Mouse (Mus musculus): ENCODE results near the gene Pou2f2. TPM values are rescaled to one million over a fixed set of nuclear protein-coding genes. Genes with fewer than 3 reads are reported as not detected.

Gene Pou2f2
- polyA plus RNA-seq, 1 experiment from 2014 or later = 1.6 TPM

- Histone ChIP-seq H3K9ac (no peak overlapping the region; the same call in 1 of the 2 replicates), H3K27me3 (no peaks in the 10 kb centered on the region), H3K4me3 (replicated peaks) (no peak overlapping the region), H3K27ac (replicated peaks) (peak overlapping the region; percentile 31; the same call in 1 of the 2 replicates), H3K4me1 (replicated peaks) (peaks cover 78% of the 10 kb centered on the region), H3K36me3 (replicated peaks) (peaks cover 92% of the 10 kb centered on the region), H3K4me2 (no peak overlapping the region), H3K9me3 (replicated peaks) (no peaks in the 10 kb centered on the region)
- ATAC-seq (ENCODE audit: insufficient read depth) = no peak
- 87% methylated on average over 2 of the region's 2 CpGs for WGBS (ENCODE audit: insufficient replicate concordance)
Measured at GRCm38 (mm10) chr7:25214172-25214571, 34.6 kb upstream of the Pou2f2 start.

- Histone ChIP-seq H3K9me3 (replicated peaks) (no peaks in the 10 kb centered on the region), H3K36me3 (replicated peaks) (peaks cover 100% of the 10 kb centered on the region), H3K27me3 (no peaks in the 10 kb centered on the region), H3K4me3 (replicated peaks) (no peak overlapping the region), H3K27ac (replicated peaks) (no peak overlapping the region), H3K4me2 (no peak overlapping the region), H3K9ac (no peak overlapping the region), H3K4me1 (replicated peaks) (peaks cover 82% of the 10 kb centered on the region)
- 21% methylated on average over 3 of the region's 3 CpGs for WGBS (ENCODE audit: insufficient replicate concordance)
- ATAC-seq (ENCODE audit: insufficient read depth) = no peak
Measured at GRCm38 (mm10) chr7:25213099-25213498, 33.6 kb upstream of the Pou2f2 start.

GRCm38 (mm10) chr7:25210482-25210881 is 31.0 kb upstream of the Pou2f2 start:
- no peaks in the 10 kb centered on the region for H3K9me3 ChIP-seq (replicated peaks)
- peaks cover 91% of the 10 kb centered on the region for H3K4me1 ChIP-seq (replicated peaks)
- peak overlapping the region; percentile 94 for H3K27ac ChIP-seq (replicated peaks)
- peaks cover 100% of the 10 kb centered on the region for H3K36me3 ChIP-seq (replicated peaks)
- no peak overlapping the region for H3K4me3 ChIP-seq (replicated peaks)
- H3K9ac ChIP-seq = no peak overlapping the region
- no peak for ATAC-seq (ENCODE audit: insufficient read depth)
- H3K27me3 ChIP-seq = no peaks in the 10 kb centered on the region
- 89% methylated on average over 4 of the region's 4 CpGs for WGBS (ENCODE audit: insufficient replicate concordance)
- peak overlapping the region; percentile 73 for H3K4me2 ChIP-seq

GRCm38 (mm10) chr7:25209161-25209622 is 29.7 kb upstream of the Pou2f2 start:
- Histone ChIP-seq H3K27me3 (no peaks in the 10 kb centered on the region), H3K36me3 (replicated peaks) (peaks cover 100% of the 10 kb centered on the region), H3K27ac (replicated peaks) (peak overlapping the region; percentile 94), H3K9me3 (replicated peaks) (no peaks in the 10 kb centered on the region), H3K4me3 (replicated peaks) (peak overlapping the region; percentile 45), H3K4me1 (replicated peaks) (peaks cover 93% of the 10 kb centered on the region), H3K9ac (peak overlapping the region; percentile 57), H3K4me2 (peak overlapping the region; percentile 73)
- WGBS (ENCODE audit: insufficient replicate concordance) = 57% methylated on average over 3 of the region's 3 CpGs
- ATAC-seq (ENCODE audit: insufficient read depth) = peak; percentile 88

GRCm38 (mm10) chr7:25206094-25206830 is 26.7 kb upstream of the Pou2f2 start:
- Histone ChIP-seq H3K36me3 (replicated peaks) (peaks cover 100% of the 10 kb centered on the region), H3K27me3 (no peaks in the 10 kb centered on the region), H3K9me3 (replicated peaks) (no peaks in the 10 kb centered on the region), H3K4me2 (peak overlapping the region; percentile 42; the same call in 1 of the 2 replicates), H3K4me3 (replicated peaks) (no peak overlapping the region), H3K27ac (replicated peaks) (peak overlapping the region; percentile 48), H3K4me1 (replicated peaks) (peaks cover 74% of the 10 kb centered on the region), H3K9ac (no peak overlapping the region)
- no peak for ATAC-seq (ENCODE audit: insufficient read depth)
- 77% methylated on average over 16 of the region's 16 CpGs for WGBS (ENCODE audit: insufficient replicate concordance)

GRCm38 (mm10) chr7:25205355-25206093 is 26.0 kb upstream of the Pou2f2 start:
- peaks cover 100% of the 10 kb centered on the region for H3K36me3 ChIP-seq (replicated peaks)
- peak overlapping the region; percentile 71 for H3K27ac ChIP-seq (replicated peaks)
- H3K4me3 ChIP-seq (replicated peaks) = peak overlapping the region; percentile 4; the same call in 1 of the 2 replicates
- H3K9me3 ChIP-seq (replicated peaks) = no peaks in the 10 kb centered on the region
- WGBS (ENCODE audit: insufficient replicate concordance) = 48% methylated on average over 16 of the region's 16 CpGs
- no peaks in the 10 kb centered on the region for H3K27me3 ChIP-seq
- H3K4me2 ChIP-seq = peak overlapping the region; percentile 42
- 0 out of 2 replicates have a peak, but pooled peaks have one; percentile 4 for ATAC-seq (ENCODE audit: insufficient read depth)
- peak overlapping the region; percentile 18; the same call in 1 of the 2 replicates for H3K9ac ChIP-seq
- peaks cover 67% of the 10 kb centered on the region for H3K4me1 ChIP-seq (replicated peaks)

- ATAC-seq (ENCODE audit: insufficient read depth) = no peak
- Histone ChIP-seq H3K4me3 (replicated peaks) (no peak overlapping the region), H3K4me2 (no peak overlapping the region), H3K9me3 (replicated peaks) (no peaks in the 10 kb centered on the region), H3K27me3 (no peaks in the 10 kb centered on the region), H3K9ac (no peak overlapping the region), H3K36me3 (replicated peaks) (peaks cover 85% of the 10 kb centered on the region), H3K4me1 (replicated peaks) (peaks cover 48% of the 10 kb centered on the region), H3K27ac (replicated peaks) (no peak overlapping the region)
- 82% methylated on average over 20 of the region's 20 CpGs for WGBS (ENCODE audit: insufficient replicate concordance)
Measured at GRCm38 (mm10) chr7:25203624-25204023, 24.1 kb upstream of the Pou2f2 start.

GRCm38 (mm10) chr7:25197384-25198018 is 18.0 kb upstream of the Pou2f2 start:
- WGBS (ENCODE audit: insufficient replicate concordance) = 63% methylated on average over 10 of the region's 10 CpGs
- peaks cover 23% of the 10 kb centered on the region for H3K36me3 ChIP-seq (replicated peaks)
- H3K9ac ChIP-seq = no peak overlapping the region
- no peak overlapping the region for H3K4me3 ChIP-seq (replicated peaks)
- no peaks in the 10 kb centered on the region for H3K9me3 ChIP-seq (replicated peaks)
- H3K27me3 ChIP-seq = no peaks in the 10 kb centered on the region
- peaks cover 43% of the 10 kb centered on the region for H3K4me1 ChIP-seq (replicated peaks)
- ATAC-seq (ENCODE audit: insufficient read depth) = peak; percentile 10; the same call in 1 of the 2 replicates
- no peak overlapping the region; the same call in 1 of the 2 replicates for H3K27ac ChIP-seq (replicated peaks)
- H3K4me2 ChIP-seq = no peak overlapping the region

GRCm38 (mm10) chr7:25196107-25196506 is 16.6 kb upstream of the Pou2f2 start:
- peak overlapping the region; percentile 82 for H3K27ac ChIP-seq (replicated peaks)
- H3K9ac ChIP-seq = no peak overlapping the region
- WGBS (ENCODE audit: insufficient replicate concordance) = 59% methylated on average over 9 of the region's 9 CpGs
- peaks cover 43% of the 10 kb centered on the region for H3K4me1 ChIP-seq (replicated peaks)
- no peaks in the 10 kb centered on the region for H3K27me3 ChIP-seq
- H3K4me3 ChIP-seq (replicated peaks) = no peak overlapping the region
- H3K36me3 ChIP-seq (replicated peaks) = peaks cover 9% of the 10 kb centered on the region
- H3K9me3 ChIP-seq (replicated peaks) = no peaks in the 10 kb centered on the region
- no peak for ATAC-seq (ENCODE audit: insufficient read depth)
- H3K4me2 ChIP-seq = no peak overlapping the region; the same call in 1 of the 2 replicates

- no peaks in the 10 kb centered on the region for H3K27me3 ChIP-seq
- no peak overlapping the region for H3K9ac ChIP-seq
- H3K4me2 ChIP-seq = peak overlapping the region; percentile 48
- ATAC-seq (ENCODE audit: insufficient read depth) = peak; percentile 97
- H3K36me3 ChIP-seq (replicated peaks) = no peaks in the 10 kb centered on the region
- no peaks in the 10 kb centered on the region for H3K9me3 ChIP-seq (replicated peaks)
- peaks cover 43% of the 10 kb centered on the region for H3K4me1 ChIP-seq (replicated peaks)
- H3K27ac ChIP-seq (replicated peaks) = peak overlapping the region; percentile 82
- no peak overlapping the region for H3K4me3 ChIP-seq (replicated peaks)
- 73% methylated on average over 3 of the region's 3 CpGs for WGBS (ENCODE audit: insufficient replicate concordance)
Measured at GRCm38 (mm10) chr7:25195148-25195547, 15.6 kb upstream of the Pou2f2 start.

GRCm38 (mm10) chr7:25192110-25192509 is 12.6 kb upstream of the Pou2f2 start:
- no peak overlapping the region for H3K4me3 ChIP-seq (replicated peaks)
- H3K9me3 ChIP-seq (replicated peaks) = no peaks in the 10 kb centered on the region
- WGBS (ENCODE audit: insufficient replicate concordance) = 70% methylated on average over 8 of the region's 8 CpGs
- H3K27ac ChIP-seq (replicated peaks) = no peak overlapping the region
- H3K4me2 ChIP-seq = no peak overlapping the region
- H3K4me1 ChIP-seq (replicated peaks) = peaks cover 38% of the 10 kb centered on the region
- no peaks in the 10 kb centered on the region for H3K27me3 ChIP-seq
- ATAC-seq (ENCODE audit: insufficient read depth) = no peak
- no peaks in the 10 kb centered on the region for H3K36me3 ChIP-seq (replicated peaks)
- H3K9ac ChIP-seq = no peak overlapping the region
